Mouse (Mus musculus) G1E (cell line): ENCODE data around the gene Gm43517. TPM values are rescaled to one million over a fixed set of nuclear protein-coding genes. Genes with fewer than 3 reads are reported as not detected.

ENCODE experiments used
- ATAC-seq: 2 replicates; pipeline ENCODE4 v1.8.0; 2016; ENCODE audit warnings: mild to moderate bottlenecking; ENCODE audit not compliant: insufficient number of reproducible peaks, poor library complexity, low FRiP score, severe bottlenecking; ENCODE audit errors: extremely low read depth
- DNase-seq: peaks from one replicate; pipeline ENCODE4 v3.0.0; 2012; ENCODE audit warnings: low spot score
- H3K27me3 ChIP-seq: 2 replicates; pipeline ENCODE4 v1.6.1; 2012; ENCODE audit warnings: mild to moderate bottlenecking, low read length, inconsistent platforms; ENCODE audit not compliant: insufficient read depth
- H3K36me3 ChIP-seq: replicated peaks from 2 replicates; pipeline ENCODE3; 2012; ENCODE audit warnings: mild to moderate bottlenecking, inconsistent platforms
- H3K4me1 ChIP-seq: 2 replicates; pipeline ENCODE4 v1.6.1; 2012; ENCODE audit warnings: low read depth, low read length, inconsistent platforms, mixed read lengths; ENCODE audit not compliant: insufficient read depth
- H3K4me3 ChIP-seq: 2 replicates; pipeline ENCODE4 v1.5.1; 2012; ENCODE audit warnings: low read depth, mild to moderate bottlenecking, inconsistent platforms, low read length, moderate library complexity, mixed read lengths
- H3K9me3 ChIP-seq: replicated peaks from 2 replicates; pipeline ENCODE4 v1.6.1; 2012; ENCODE audit warnings: inconsistent platforms
- CTCF ChIP-seq: IDR thresholded peaks from 2 replicates; pipeline ENCODE4 v1.5.1; 2012; ENCODE audit warnings: low read depth, low read length, inconsistent platforms, mixed read lengths
- GATA1 ChIP-seq: IDR thresholded peaks from 2 replicates; pipeline ENCODE4 v1.6.1; 2012; ENCODE audit warnings: borderline replicate concordance, low read length, inconsistent platforms, mixed read lengths
- GATA2 ChIP-seq: IDR thresholded peaks from 2 replicates; pipeline ENCODE4 v1.6.1; 2012; ENCODE audit warnings: low read depth, low read length, inconsistent platforms, borderline replicate concordance
- POLR2AphosphoS5 ChIP-seq: IDR thresholded peaks from 2 replicates; pipeline ENCODE4 v1.6.1; 2012; ENCODE audit warnings: low read depth, low read length, inconsistent platforms; ENCODE audit not compliant: insufficient replicate concordance
- TAL1 ChIP-seq: conservative IDR thresholded peaks from 2 replicates; pipeline ENCODE4 v1.6.1; 2012; ENCODE audit warnings: low read depth, low read length, inconsistent platforms, mixed read lengths
- polyA plus RNA-seq: library from polyadenylated mRNA; stranded (reverse); fragments of >175 nt; gene quantifications from 2 replicates; pipeline ENCODE4 v1.2.3, GENCODE M21; 2012
- total RNA-seq, 2 experiments: library from RNA; stranded (forward) in 1 of 2; stranded (reverse) in 1 of 2; fragments of 200-1000 nt in 1 of 2; fragments of >200 nt in 1 of 2; fragmentation: Nextera tagmentation in 1 of 2; gene quantifications; 2 replicates each; pipeline ENCODE4 v1.2.3; 2014 to 2017

The Gm43517 gene
- total and polyA plus RNA-seq, 3 experiments: 0.16 TPM; not detected in 2

DNA sequence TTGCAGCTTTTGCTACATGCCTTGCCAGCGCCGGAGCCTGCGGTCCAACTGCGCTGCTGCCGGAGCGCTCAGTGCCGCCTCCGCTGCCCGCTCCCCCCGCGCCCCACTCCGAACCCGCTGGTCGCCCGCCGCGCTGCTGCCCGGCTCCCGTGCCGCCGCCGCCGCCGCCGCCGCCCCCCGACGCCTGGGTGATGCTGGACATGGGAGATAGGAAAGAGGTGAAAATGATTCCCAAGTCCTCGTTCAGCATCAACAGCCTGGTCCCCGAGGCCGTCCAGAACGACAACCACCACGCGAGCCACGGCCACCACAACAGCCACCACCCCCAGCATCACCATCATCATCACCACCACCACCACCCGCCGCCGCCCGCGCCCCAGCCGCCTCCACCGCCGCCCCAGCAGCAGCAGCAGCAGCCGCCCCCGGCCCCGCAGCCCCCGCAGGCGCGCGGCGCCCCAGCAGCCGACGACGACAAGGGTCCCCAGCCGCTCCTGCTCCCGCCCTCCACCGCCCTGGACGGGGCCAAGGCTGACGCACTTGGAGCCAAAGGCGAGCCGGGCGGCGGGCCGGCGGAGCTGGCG lies 589 bp upstream of the Gm43517 start:
- Histone ChIP-seq H3K27me3 (peaks cover 9% of the 10 kb centered on the region; the same call in 1 of the 2 replicates), H3K4me1 (no peaks in the 10 kb centered on the region; the same call in 1 of the 2 replicates), H3K4me3 (no peak overlapping the region; the same call in 1 of the 2 replicates), H3K9me3 (peaks cover 38% of the 10 kb centered on the region), H3K36me3 (no peaks in the 10 kb centered on the region)
- DNase-seq: no peak
- TF ChIP-seq GATA1: no peak
- no peak for TF ChIP-seq GATA2
- TF ChIP-seq POLR2AphosphoS5: no peak
- no peak for TF ChIP-seq TAL1
- TF ChIP-seq CTCF: no peak
- ATAC-seq: no peak

GRCm38 (mm10) chr12:49385631-49385990 lies 637 bp downstream of the Gm43517 start:
- H3K4me3 ChIP-seq: peak overlapping the region; percentile 59
- TF ChIP-seq GATA1 (no peak), GATA2 (no peak), POLR2AphosphoS5 (no peak), CTCF (no peak), TAL1 (no peak)

DNA sequence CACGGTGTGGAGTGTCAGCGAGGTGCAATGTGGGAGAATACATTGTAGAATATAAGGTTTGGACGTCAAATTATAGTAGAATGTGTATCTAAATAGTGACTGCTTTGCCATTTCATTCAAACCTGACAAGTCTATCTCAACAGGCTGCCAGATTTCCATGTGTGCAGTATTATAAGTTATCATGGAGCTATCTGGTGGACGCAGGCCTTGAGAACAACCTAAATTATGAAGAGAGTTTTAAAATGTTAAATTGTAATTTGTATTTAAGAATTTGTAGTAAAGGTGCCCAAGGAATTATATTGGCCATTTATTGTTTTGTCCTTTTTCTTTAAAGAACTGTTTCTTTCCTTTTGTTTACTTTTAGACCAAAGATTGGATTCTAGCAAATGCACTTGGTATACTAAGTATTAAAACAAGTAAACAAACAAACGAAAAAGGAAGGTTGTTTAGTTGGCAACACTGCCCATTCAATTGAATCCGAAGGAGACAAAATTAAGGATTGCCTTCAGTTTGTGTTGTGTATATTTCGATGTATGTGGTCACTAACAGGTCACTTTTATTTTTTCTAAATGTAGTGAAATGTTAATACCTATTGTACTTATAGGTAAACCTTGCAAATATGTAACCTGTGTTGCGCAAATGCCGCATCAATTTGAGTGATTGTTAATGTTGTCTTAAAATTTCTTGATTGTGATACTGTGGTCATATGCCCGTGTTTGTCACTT lies 1.3 kb downstream of the Gm43517 start:
- Histone ChIP-seq H3K27me3 (peaks cover 13% of the 10 kb centered on the region; the same call in 1 of the 2 replicates), H3K9me3 (peaks cover 45% of the 10 kb centered on the region), H3K4me3 (no peak overlapping the region), H3K4me1 (no peaks in the 10 kb centered on the region; the same call in 1 of the 2 replicates), H3K36me3 (no peaks in the 10 kb centered on the region)
- ATAC-seq (no peak), DNase-seq (no peak)
- no peak for TF ChIP-seq GATA1
- TF ChIP-seq CTCF: no peak
- TF ChIP-seq TAL1: no peak
- no peak for TF ChIP-seq GATA2
- TF ChIP-seq POLR2AphosphoS5: no peak

More at GRCm38 (mm10) chr12:49385631-49385990, 637 bp downstream of the Gm43517 start:
- Histone ChIP-seq H3K4me1 (no peaks in the 10 kb centered on the region; the same call in 1 of the 2 replicates), H3K9me3 (peaks cover 41% of the 10 kb centered on the region), H3K27me3 (peaks cover 9% of the 10 kb centered on the region; the same call in 1 of the 2 replicates), H3K36me3 (no peaks in the 10 kb centered on the region)
- ATAC-seq: no peak
- no peak for DNase-seq

DNA sequence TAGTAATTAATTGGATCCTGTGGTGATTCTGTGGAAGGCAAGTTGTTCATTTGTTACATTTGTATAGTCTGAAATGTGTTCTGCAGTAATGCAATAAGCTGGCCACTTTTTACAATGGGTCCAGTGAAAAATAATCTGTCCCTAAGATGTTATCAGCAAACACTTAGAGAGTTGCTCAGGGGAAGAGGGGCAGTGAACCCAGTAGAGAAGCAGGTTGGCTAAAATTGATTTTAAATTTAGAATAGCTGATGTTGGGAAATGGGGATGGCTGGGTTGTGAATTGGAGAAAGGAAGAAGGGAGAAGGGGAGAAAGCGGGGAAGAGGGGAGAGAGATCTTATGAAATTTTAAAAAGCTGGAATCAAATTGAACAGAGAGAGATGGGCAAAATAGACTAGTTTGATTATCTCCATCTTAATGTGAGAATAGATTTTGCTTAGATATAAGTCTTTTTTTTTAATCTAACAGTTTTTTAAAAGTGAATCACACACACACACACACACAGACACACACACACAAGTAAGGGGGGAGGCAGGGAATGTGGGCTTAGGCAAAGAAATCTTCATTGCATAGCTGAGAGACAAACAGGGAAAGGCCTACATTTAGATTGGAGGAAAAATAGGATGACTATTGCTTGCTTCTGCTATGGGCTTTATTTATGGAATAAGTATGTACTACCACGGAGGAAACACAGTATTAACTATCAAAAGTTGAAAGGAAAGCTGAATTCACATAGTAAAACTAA lies 3.1 kb downstream of the Gm43517 start:
- peaks cover 41% of the 10 kb centered on the region for H3K9me3 ChIP-seq
- no peaks in the 10 kb centered on the region for H3K36me3 ChIP-seq
- H3K4me1 ChIP-seq: no peaks in the 10 kb centered on the region; the same call in 1 of the 2 replicates
- TF ChIP-seq POLR2AphosphoS5 (no peak), GATA1 (no peak), CTCF (no peak), TAL1 (no peak), GATA2 (no peak)
- H3K27me3 ChIP-seq: peaks cover 14% of the 10 kb centered on the region; the same call in 1 of the 2 replicates
- ATAC-seq (no peak), DNase-seq (no peak)
- H3K4me3 ChIP-seq: no peak overlapping the region

GRCm38 (mm10) chr12:49389666-49390065 lies 4.7 kb downstream of the Gm43517 start:
- no peak for DNase-seq
- H3K27me3 ChIP-seq: peaks cover 14% of the 10 kb centered on the region; the same call in 1 of the 2 replicates
- TF ChIP-seq GATA1 (no peak), GATA2 (no peak), TAL1 (no peak), POLR2AphosphoS5 (no peak), CTCF (no peak)
- H3K36me3 ChIP-seq: no peaks in the 10 kb centered on the region
- H3K4me1 ChIP-seq: no peaks in the 10 kb centered on the region; the same call in 1 of the 2 replicates
- H3K4me3 ChIP-seq: no peak overlapping the region
- peaks cover 25% of the 10 kb centered on the region for H3K9me3 ChIP-seq
- ATAC-seq: no peak

DNA sequence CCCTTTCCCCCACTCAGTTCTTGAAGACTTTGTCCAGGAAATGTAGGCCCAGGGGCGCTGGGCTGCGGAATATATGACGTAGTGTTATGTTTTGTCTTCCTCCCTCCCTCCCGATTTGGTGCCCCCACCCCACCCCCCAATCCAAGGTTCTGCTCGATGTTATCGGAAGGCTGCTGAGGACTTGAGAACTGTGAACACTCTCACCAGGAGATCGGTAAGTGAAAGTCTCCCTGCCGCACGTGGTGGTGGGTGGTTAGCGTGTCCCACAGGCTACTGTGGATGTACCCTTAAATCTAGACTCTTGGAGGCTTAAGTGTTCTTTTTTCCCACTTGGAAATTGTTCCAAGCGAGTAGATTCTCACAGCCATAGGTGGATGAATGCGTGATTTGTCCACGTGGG lies 5.3 kb downstream of the Gm43517 start:
- H3K9me3 ChIP-seq: peaks cover 19% of the 10 kb centered on the region
- no peak for TF ChIP-seq CTCF
- no peak for TF ChIP-seq POLR2AphosphoS5
- TF ChIP-seq GATA2: no peak
- no peak for TF ChIP-seq TAL1
- no peak for TF ChIP-seq GATA1
- H3K27me3 ChIP-seq: peaks cover 12% of the 10 kb centered on the region
- ATAC-seq (no peak), DNase-seq (no peak)
- H3K4me3 ChIP-seq: no peak overlapping the region
- no peaks in the 10 kb centered on the region for H3K4me1 ChIP-seq
- H3K36me3 ChIP-seq: no peaks in the 10 kb centered on the region
